Mouse (Mus musculus) heart, embryonic 15.5 days (tissue): ENCODE measurements around the gene Uba2. TPM values are rescaled to one million over a fixed set of nuclear protein-coding genes. Genes with fewer than 3 reads are reported as not detected.

ENCODE experiments used
- ATAC-seq: fragments of 200-750 bp; cut with Nextera tagmentation; replicated peaks from 2 replicates; pipeline ENCODE4 v1.8.0; 2017; ENCODE audit warnings: low read depth, moderate TSS enrichment; ENCODE audit not compliant: insufficient number of reproducible peaks, insufficient read depth, low FRiP score
- H3K27ac ChIP-seq: fragments of 300-500 bp; sonication (generic); 2 replicates; pipeline ENCODE4 v1.5.1; 2015; ENCODE audit warnings: mild to moderate bottlenecking, inconsistent platforms
- H3K27me3 ChIP-seq: fragments of 300-500 bp; sonication (generic); 2 replicates; pipeline ENCODE4 v1.6.1; 2015; ENCODE audit warnings: inconsistent platforms
- H3K36me3 ChIP-seq: fragments of 300-500 bp; sonication (generic); 2 replicates; pipeline ENCODE4 v1.6.1; 2015; ENCODE audit warnings: mild to moderate bottlenecking, inconsistent platforms
- H3K4me1 ChIP-seq: fragments of 300-500 bp; sonication (generic); replicated peaks from 2 replicates; pipeline ENCODE4 v1.6.1; 2015; ENCODE audit warnings: inconsistent platforms
- H3K4me2 ChIP-seq: fragments of 300-500 bp; sonication (generic); 2 replicates; pipeline ENCODE4 v1.6.1; 2015; ENCODE audit warnings: inconsistent platforms, mild to moderate bottlenecking, moderate library complexity
- H3K4me3 ChIP-seq: fragments of 300-500 bp; sonication (generic); 2 replicates; pipeline ENCODE4 v1.5.1; 2015; ENCODE audit warnings: mild to moderate bottlenecking, inconsistent platforms
- H3K9ac ChIP-seq: fragments of 300-500 bp; sonication (generic); 2 replicates; pipeline ENCODE4 v1.6.1; 2015; ENCODE audit warnings: mild to moderate bottlenecking, inconsistent platforms
- H3K9me3 ChIP-seq: fragments of 300-500 bp; sonication (generic); replicated peaks from 2 replicates; pipeline ENCODE4 v1.6.1; 2016; ENCODE audit warnings: inconsistent platforms
- WGBS: fragments of 180-500 bp; shearing (Covaris S2); methylation state at CpG from one replicate; pipeline ENCODE4 v1.1.7; 2015; ENCODE audit warnings: mixed read lengths; 5-methylcytosine and 5-hydroxymethylcytosine counted together
- polyA plus RNA-seq: library from polyadenylated mRNA; unstranded; fragments of >200 nt; fragmentation: Nextera tagmentation; extraction: Ambion mirVana; gene quantifications from 2 replicates; pipeline ENCODE4 v1.2.1, GENCODE M21; 2015

Uba2 gene
- polyA plus RNA-seq, 1 experiment from 2014 or later: 89.0 TPM

GRCm38 (mm10) chr7:34166850-34167249, 2.5 kb downstream of the Uba2 start:
- H3K9me3 ChIP-seq: no peaks in the 10 kb centered on the region
- H3K4me2 ChIP-seq: peak overlapping the region; percentile 5; the same call in 1 of the 2 replicates
- H3K9ac ChIP-seq: no peak overlapping the region
- 59% methylated on average over 4 of the region's 4 CpGs for WGBS
- peak overlapping the region; percentile 16; the same call in 1 of the 2 replicates for H3K4me3 ChIP-seq
- peaks cover 12% of the 10 kb centered on the region for H3K4me1 ChIP-seq
- no peak for ATAC-seq
- H3K36me3 ChIP-seq: peaks cover 33% of the 10 kb centered on the region
- no peaks in the 10 kb centered on the region for H3K27me3 ChIP-seq
- H3K27ac ChIP-seq: no peak overlapping the region

GRCm38 (mm10) chr7:34165999-34166398, 3.4 kb downstream of the Uba2 start:
- H3K36me3 ChIP-seq: peaks cover 41% of the 10 kb centered on the region
- H3K9me3 ChIP-seq: no peaks in the 10 kb centered on the region
- 85% methylated on average over 3 of the region's 3 CpGs for WGBS
- H3K27me3 ChIP-seq: no peaks in the 10 kb centered on the region
- H3K27ac ChIP-seq: no peak overlapping the region
- no peak overlapping the region for H3K9ac ChIP-seq
- peaks cover 12% of the 10 kb centered on the region for H3K4me1 ChIP-seq
- no peak for ATAC-seq
- no peak overlapping the region for H3K4me3 ChIP-seq
- H3K4me2 ChIP-seq: no peak overlapping the region

- WGBS: 90% methylated on average over 7 of the region's 7 CpGs
Measured at GRCm38 (mm10) chr7:34164671-34165070, 4.7 kb downstream of the Uba2 start.

GRCm38 (mm10) chr7:34159167-34159566, 10.2 kb downstream of the Uba2 start:
- 97% methylated on average over 3 of the region's 3 CpGs for WGBS
- ATAC-seq: no peak
- no peak overlapping the region for H3K9ac ChIP-seq
- H3K36me3 ChIP-seq: peaks cover 94% of the 10 kb centered on the region
- H3K4me3 ChIP-seq: no peak overlapping the region
- H3K4me2 ChIP-seq: no peak overlapping the region
- no peak overlapping the region for H3K27ac ChIP-seq
- no peaks in the 10 kb centered on the region for H3K27me3 ChIP-seq
- H3K4me1 ChIP-seq: no peaks in the 10 kb centered on the region
- no peaks in the 10 kb centered on the region for H3K9me3 ChIP-seq

More at GRCm38 (mm10) chr7:34164671-34165070, 4.7 kb downstream of the Uba2 start:
- H3K9me3 ChIP-seq: no peaks in the 10 kb centered on the region
- H3K4me2 ChIP-seq: no peak overlapping the region
- H3K27me3 ChIP-seq: no peaks in the 10 kb centered on the region
- no peak overlapping the region for H3K4me3 ChIP-seq
- no peak overlapping the region for H3K27ac ChIP-seq
- peaks cover 12% of the 10 kb centered on the region for H3K4me1 ChIP-seq
- H3K36me3 ChIP-seq: peaks cover 52% of the 10 kb centered on the region
- H3K9ac ChIP-seq: no peak overlapping the region
- ATAC-seq: no peak

- no peak for ATAC-seq
Measured at GRCm38 (mm10) chr7:34157994-34158393, 11.4 kb downstream of the Uba2 start.

GRCm38 (mm10) chr7:34147193-34147592, 22.2 kb downstream of the Uba2 start:
- Histone ChIP-seq H3K4me3 (no peak overlapping the region), H3K27me3 (no peaks in the 10 kb centered on the region), H3K4me2 (no peak overlapping the region), H3K27ac (no peak overlapping the region), H3K4me1 (no peaks in the 10 kb centered on the region), H3K36me3 (peaks cover 96% of the 10 kb centered on the region), H3K9ac (no peak overlapping the region), H3K9me3 (no peaks in the 10 kb centered on the region)
- WGBS: 56% methylated on average over 4 of the region's 4 CpGs
- ATAC-seq: no peak

More at GRCm38 (mm10) chr7:34157994-34158393, 11.4 kb downstream of the Uba2 start:
- Histone ChIP-seq H3K4me3 (no peak overlapping the region), H3K4me2 (no peak overlapping the region), H3K4me1 (no peaks in the 10 kb centered on the region), H3K27me3 (no peaks in the 10 kb centered on the region), H3K27ac (no peak overlapping the region), H3K9me3 (no peaks in the 10 kb centered on the region), H3K9ac (no peak overlapping the region), H3K36me3 (peaks cover 96% of the 10 kb centered on the region)
- 94% methylated on average over 3 of the region's 3 CpGs for WGBS

GRCm38 (mm10) chr7:34141123-34141522, 28.3 kb downstream of the Uba2 start:
- Histone ChIP-seq H3K36me3 (peaks cover 62% of the 10 kb centered on the region), H3K27ac (no peak overlapping the region), H3K9me3 (no peaks in the 10 kb centered on the region), H3K27me3 (no peaks in the 10 kb centered on the region), H3K4me1 (no peaks in the 10 kb centered on the region), H3K4me3 (no peak overlapping the region), H3K9ac (no peak overlapping the region), H3K4me2 (no peak overlapping the region)
- 92% methylated on average over 13 of the region's 13 CpGs for WGBS
- no peak for ATAC-seq

- H3K27me3 ChIP-seq: no peaks in the 10 kb centered on the region
Measured at GRCm38 (mm10) chr7:34139493-34139892, 29.9 kb downstream of the Uba2 start.

GRCm38 (mm10) chr7:34134336-34134735, 35.1 kb downstream of the Uba2 start:
- H3K27ac ChIP-seq: no peak overlapping the region
- H3K36me3 ChIP-seq: no peaks in the 10 kb centered on the region
- no peak for ATAC-seq
- WGBS: 88% methylated on average over 2 of the region's 2 CpGs
- H3K4me1 ChIP-seq: peaks cover 24% of the 10 kb centered on the region
- no peak overlapping the region for H3K4me2 ChIP-seq
- H3K27me3 ChIP-seq: no peaks in the 10 kb centered on the region
- no peak overlapping the region for H3K9ac ChIP-seq
- H3K9me3 ChIP-seq: no peaks in the 10 kb centered on the region
- H3K4me3 ChIP-seq: no peak overlapping the region

More at GRCm38 (mm10) chr7:34139493-34139892, 29.9 kb downstream of the Uba2 start:
- no peak for ATAC-seq
- Histone ChIP-seq H3K4me1 (no peaks in the 10 kb centered on the region), H3K4me3 (no peak overlapping the region), H3K9me3 (no peaks in the 10 kb centered on the region), H3K36me3 (peaks cover 46% of the 10 kb centered on the region), H3K27ac (no peak overlapping the region), H3K4me2 (no peak overlapping the region), H3K9ac (no peak overlapping the region)
- WGBS: 83% methylated on average over 6 of the region's 6 CpGs

GRCm38 (mm10) chr7:34133117-34133762, 36.2 kb downstream of the Uba2 start, which contains the start of gene Wtip:
Wtip (minus strand) TSS chr7:34133268.
- Histone ChIP-seq H3K36me3 (no peaks in the 10 kb centered on the region), H3K27ac (peak within 1 kb of the TSS; percentile 87), H3K4me3 (peak within 1 kb of the TSS; percentile 91), H3K4me2 (peak within 1 kb of the TSS; percentile 79), H3K4me1 (peaks cover 24% of the 10 kb centered on the region), H3K9ac (peak within 1 kb of the TSS; percentile 89), H3K9me3 (no peaks in the 10 kb centered on the region), H3K27me3 (no peaks in the 10 kb centered on the region)
- ATAC-seq: peak; percentile 87
- WGBS: 1% methylated on average over 42 of the region's 65 CpGs

GRCm38 (mm10) chr7:34132355-34133079, 36.9 kb downstream of the Uba2 start:
- WGBS: under 1% methylated on average over 90 of the region's 116 CpGs
- peak overlapping the region; percentile 89 for H3K9ac ChIP-seq
- peaks cover 24% of the 10 kb centered on the region for H3K4me1 ChIP-seq

More at GRCm38 (mm10) chr7:34132355-34133079, 36.9 kb downstream of the Uba2 start:
- peak overlapping the region; percentile 91 for H3K4me3 ChIP-seq
- no peaks in the 10 kb centered on the region for H3K27me3 ChIP-seq
- peak; percentile 69 for ATAC-seq
- no peaks in the 10 kb centered on the region for H3K9me3 ChIP-seq
- peak overlapping the region; percentile 79 for H3K4me2 ChIP-seq
- H3K36me3 ChIP-seq: no peaks in the 10 kb centered on the region
- peak overlapping the region; percentile 87 for H3K27ac ChIP-seq
